Mouse (Mus musculus) hindlimb bud, embryonic 11.5 days (tissue): ENCODE data around the gene Gm27029.
"Not testable (repeated sequence)": the region's sequence is repeated elsewhere in the genome, so short reads cannot be mapped to it uniquely, and the experiment has no call there.

Experiments
- DNase-seq: peaks from one replicate; pipeline ENCODE4 v3.0.0-alpha.2; 2012; ENCODE audit warnings: low read depth, low spot score; ENCODE audit errors: extremely low spot score

Gene Gm27029

DNA sequence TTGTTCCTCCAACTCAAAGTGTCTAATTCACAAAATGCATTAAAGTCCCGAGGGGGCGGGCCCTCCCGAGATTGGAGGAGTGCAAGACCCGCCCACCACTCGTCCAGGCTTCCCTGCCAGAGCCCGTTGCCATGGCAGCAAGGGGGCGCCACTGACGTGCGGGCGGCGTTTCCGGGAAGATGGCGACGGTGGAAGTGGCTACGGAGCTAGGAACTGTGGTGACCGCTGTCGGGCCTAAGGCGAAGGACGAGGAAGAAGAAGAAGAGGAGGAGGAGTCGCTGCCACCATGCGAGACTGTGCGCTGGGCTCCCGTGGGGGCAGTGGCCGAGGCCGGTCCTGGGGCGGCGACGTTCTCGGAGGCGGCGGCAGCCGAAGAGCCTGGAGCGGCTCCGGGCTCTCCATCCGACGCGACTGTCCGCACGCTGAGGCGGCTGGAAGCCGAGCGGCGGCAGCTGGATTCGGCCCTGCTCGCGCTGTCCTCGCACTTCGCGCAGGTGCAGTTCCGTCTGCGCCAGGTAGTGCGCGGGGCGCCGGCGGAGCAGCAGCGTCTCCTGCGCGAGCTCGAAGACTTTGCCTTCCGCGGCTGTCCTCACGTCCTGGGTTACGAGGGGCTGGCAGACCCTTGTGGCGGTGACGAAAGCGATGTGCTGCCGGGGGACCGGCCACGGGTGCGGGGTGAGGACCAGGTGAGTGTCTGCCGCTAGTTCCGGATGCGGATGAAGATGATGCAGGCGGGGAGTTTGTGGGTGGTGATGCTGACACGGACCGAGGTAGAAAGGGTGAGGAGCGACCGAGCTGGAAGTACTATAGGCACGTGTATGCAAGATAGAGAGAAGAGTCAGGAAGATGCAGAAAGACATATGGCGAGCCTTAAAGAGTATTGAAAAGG, 573 bp upstream of the Gm27029 start, which contains the start of the genes Rundc1 and Ptges3l:
Rundc1 (plus strand) TSS at position 161 of the 889 bp plus-strand sequence.
Ptges3l (minus strand) TSS at position 409 of the 889 bp plus-strand sequence.
- DNase-seq, result peak; percentile 86

DNA sequence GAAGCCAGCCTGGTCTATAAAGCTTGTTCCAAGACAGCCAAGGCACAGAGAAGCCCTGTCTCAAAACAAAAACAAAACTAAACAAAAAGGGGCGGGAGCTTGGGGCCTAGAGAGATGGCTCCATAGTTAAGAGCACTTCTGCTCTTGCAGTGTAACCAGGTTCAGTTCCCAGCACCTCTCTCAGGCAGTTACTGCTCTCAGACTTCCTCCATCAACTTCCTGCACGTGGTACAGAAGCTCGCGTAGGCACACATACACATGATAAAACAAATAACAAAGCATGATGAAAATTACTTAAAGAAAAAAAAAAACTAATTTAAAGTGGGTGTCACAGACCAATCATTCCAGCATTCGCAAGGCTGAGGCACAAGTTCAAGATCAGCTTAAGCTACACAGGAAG, 4.4 kb downstream of the Gm27029 start:
- DNase-seq, result no peak

DNA sequence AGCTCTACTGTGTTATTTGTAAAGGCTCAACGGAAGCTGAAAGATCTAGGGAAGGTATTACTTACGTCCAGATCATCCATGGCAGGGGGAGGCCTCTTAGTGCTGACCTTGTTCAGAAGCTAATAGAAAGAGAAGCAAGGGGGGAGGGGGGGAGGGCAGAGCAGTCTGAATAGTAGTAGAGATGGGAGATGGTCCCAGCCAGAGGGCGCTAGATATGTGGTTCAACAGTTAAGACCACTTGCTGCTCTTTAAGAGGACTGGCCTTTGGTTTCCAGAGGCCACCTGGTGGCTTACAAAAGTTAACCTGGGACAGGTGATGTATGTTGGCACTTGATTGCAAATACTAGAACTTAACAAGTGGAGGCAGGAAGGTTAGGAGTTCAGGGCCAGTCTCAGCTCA, 5.0 kb downstream of the Gm27029 start:
- DNase-seq, result no peak

DNA sequence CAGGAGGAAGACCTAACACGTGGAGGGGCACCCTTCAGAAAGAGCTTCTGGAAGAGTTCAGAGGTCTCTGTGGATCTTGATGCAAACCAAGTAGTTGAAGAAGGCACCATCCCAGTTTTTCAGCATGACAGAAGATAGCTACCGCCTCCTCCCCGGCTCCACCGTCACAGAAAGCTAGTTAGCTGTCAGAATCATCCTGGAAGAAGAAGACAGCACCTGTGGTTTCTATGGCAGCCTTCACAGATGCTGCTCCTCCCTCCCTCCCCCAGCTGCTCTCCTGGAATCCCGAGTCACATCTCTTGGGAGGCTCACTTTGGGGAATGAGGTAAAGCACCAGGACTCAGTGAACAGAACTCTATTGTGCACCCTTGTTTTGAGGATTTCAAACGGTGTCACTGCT, 5.6 kb downstream of the Gm27029 start:
- no peak for DNase-seq

DNA sequence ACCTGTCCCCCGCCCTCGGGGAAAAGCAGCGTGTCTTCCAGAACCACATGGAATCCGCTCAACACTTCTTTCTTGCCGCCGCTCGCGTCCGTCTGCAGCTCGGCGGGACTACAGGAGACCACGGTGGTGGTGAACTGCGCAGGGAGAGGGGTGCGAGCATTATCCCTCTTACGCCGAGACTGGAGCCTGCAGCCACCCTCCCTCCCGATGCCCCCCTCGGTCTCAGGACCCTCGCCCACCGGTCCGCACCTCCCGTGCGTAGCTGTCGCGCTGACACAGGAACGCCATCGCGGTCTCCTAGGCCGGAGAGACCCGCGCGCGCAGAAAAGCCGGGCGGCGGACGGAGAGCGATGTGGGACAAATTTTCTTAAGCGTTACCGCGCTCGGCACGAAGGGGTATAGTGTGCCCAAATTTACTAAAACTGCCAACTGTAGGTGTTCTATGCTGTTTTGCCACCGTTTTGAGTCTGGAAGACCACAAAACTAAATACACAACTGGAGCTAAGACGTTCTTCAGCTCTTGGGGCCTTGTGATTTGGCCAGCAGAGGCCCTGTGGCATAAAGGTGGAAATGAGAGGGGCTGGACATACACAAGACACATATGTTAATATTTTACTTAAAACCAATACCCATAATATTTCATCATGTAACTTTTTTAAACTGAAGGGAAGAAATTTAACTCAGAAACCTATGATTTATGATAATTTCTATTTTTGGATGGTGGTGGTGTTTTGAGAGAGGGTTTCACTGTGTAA, 7.3 kb downstream of the Gm27029 start, which contains the start of gene Aarsd1:
Aarsd1 (minus strand) TSS at position 515 of the 755 bp plus-strand sequence.
- peak; percentile 57 for DNase-seq

DNA sequence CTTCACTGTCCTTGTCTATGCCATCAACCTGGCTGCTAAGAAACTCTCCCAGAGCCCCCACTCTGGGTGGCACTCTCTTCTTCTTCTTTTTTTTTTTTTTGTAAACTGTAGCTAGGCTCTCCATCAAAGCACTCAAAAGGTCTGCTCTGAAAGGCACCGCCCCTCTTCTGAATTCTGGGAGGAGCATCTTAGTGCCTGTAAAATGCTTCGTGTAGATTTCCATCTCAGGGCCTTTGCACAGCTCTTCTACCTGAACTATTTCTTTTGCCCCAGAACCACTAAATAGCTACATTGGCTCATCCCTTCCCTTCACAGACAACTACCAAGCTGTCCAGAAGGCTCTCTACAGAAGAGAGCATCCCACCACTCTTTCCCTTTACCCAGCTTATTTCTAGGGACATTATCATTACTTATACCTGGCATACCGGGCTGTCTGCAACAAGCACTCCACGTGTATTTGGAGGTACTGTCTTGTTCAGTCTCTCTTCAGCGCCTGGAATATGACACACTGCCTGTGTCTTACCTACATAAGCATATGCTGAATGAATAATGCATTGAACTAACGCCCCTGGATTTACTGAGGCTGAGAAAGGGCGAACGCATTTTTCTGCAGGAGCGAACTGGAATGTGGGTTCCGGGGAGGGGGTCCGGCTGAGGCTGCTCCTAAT, 8.0 kb downstream of the Gm27029 start:
- no peak for DNase-seq

DNA sequence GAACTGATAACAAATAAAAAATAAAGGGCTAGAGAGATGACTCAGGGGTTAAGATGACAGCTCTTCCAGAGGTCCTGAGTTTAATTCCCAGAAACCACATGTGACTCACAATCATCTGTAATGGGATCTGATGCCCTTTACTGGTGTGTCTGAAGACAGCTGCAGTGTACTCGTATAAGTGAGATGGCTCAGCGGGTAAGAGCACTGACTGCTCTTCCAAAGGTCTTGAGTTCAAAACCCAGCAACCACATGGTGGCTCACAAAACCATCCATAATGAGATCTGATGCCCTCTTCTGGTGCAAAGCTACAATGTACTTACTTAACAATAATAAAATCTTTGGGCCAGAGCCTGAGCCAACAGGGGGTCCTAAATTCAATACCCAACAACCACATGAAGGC, 9.3 kb downstream of the Gm27029 start:
- DNase-seq, result no peak

DNA sequence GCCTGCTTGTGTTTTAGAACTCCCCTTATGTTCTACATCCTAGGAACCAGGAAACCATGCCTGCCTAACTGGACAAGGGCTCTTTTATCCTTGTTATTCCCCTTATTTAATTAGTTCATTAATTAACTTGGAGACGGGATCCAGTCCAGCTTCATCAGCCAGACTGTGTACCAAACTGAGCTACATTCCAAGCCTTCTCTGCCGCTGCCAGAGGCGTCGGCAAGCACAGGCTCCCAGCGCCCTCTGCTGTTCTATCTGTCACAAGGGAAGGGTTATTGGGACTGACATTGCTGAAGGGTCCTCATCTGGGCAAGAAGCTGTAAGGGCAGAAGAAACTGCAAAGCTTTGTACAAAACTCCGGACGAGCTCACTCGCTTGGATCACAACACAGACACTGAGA, 29.5 kb downstream of the Gm27029 start:
- no peak for DNase-seq

DNA sequence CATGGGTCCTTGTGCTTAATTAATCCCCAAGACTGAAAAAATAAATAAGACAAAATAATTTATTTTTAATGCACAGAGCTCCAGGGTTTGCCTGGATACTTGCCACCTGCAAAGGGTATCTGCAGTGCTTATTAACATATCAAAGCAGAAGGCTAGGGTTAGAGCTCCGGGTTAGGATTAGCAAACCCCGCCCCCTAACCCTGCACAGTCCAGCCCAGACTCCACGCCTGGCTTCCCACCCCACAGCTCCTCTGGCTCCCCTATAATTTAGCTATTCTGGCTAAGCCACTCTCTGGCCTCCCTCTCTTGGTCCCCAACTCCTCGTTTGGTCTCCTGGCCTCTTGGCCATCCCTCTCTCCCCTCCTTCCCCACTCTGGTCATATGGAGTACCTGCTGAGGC, 42.8 kb downstream of the Gm27029 start:
- DNase-seq, result no peak

DNA sequence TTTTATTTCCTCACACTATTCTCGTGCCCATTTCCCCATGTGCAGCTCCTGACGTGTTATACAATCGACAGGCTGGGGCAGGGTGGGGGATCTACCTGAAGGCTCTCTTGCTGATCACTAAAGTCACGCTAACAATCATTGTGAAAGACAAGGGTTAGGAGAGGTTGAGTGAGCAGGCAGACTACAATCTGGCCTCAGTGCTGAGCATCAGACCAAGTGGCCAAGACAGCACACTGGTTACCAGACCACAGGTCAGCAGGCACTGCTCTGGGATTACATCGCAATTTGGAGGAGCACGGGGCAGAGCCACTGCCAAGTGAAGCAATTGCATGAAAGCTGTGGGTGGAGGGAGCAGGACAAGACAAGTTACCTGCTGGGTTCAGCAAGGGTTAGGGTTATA, 45.7 kb downstream of the Gm27029 start:
- no peak for DNase-seq

DNA sequence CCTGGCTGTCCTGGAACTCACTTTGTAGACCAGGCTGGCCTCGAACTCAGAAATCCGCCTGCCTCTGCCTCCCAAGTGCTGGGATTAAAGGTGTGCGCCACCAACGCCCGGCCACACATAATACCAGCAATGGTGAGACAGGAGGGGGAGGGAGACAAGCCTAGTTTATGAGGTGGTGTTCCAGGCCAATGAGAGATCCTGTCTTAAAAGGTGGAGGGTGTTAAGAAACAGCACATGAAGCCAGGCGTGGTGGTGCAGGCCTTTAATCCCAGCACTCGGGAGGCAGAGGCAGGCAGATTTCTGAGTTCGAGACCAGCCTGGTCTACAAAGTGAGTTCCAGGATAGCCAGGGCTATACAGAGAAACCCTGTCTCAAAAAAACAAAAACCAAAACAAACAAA, 46.4 kb downstream of the Gm27029 start:
- DNase-seq, result not testable (repeated sequence)

DNA sequence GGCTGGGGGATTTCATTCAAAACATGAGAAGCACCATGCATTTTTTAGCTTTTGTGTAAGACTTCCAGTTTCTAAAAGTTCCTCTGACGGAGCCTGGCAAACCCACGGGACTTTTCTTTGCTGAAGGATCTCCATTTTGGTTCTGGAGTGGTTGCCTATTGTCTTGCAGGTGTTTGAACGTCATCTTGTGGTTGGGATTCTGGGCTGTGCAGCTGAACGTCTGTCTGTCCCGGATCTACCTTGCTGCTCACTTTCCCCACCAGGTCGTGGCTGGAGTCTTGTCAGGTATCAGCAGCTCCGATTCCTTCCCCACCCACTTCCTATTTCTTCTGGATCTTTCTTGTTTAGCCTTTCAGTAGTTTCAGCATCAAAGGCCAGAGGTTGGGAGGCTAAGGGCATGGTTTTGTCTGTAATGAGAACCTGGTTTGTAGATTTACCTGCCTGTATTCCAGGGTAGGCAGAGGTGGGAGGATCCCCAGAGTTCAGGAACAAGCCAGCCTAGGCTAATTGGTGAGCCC, 50.1 kb downstream of the Gm27029 start:
- no peak for DNase-seq

DNA sequence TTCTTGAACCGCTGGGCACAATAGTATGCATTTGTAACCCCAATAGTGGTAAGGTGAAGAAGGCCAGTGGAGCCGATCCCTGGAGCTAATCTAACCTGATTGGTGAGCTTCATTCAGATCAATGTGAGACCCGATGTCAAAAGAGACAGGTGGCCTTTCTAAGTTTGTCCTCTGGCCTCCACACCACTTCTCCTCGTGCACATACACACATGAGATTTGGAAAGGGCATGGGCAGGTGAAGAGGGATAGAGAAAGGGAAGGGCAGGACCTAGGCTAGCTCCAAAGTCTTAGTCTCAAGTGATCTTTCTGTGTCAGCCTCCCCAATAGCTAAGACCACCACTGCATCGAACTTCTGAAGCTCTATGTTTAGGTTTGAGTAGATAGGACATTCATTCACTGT, 54.5 kb downstream of the Gm27029 start:
- no peak for DNase-seq

DNA sequence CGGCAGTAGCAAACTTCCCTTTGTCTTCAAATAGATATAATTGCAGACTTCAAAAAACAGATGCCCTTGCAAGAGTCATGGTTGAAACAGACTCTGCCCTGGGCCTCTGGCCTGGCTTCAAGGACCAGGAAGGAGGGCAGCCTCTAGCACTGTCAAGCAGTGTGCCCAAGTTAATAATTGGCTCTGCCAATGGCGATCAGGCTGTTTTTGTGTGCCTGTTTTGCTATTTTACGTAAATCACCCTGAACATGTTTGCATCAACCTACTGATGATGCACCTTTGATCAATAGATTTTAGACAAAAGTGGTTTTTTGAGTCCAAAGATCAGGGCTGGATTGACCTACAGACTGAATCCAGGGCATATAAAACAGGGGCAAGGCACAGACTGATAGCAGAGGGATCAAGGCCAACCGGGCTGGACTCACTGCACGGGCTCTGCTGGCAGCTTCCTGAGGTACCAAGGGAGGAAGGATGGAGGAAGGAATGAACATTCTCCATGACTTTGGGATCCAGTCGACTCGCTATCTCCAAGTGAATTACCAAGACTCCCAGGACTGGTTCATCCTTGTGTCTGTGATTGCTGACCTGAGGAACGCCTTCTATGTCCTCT, 57.2 kb downstream of the Gm27029 start, which contains the start of gene G6pc:
G6pc (plus strand) TSS at position 236 of the 610 bp plus-strand sequence.
- DNase-seq, result no peak

DNA sequence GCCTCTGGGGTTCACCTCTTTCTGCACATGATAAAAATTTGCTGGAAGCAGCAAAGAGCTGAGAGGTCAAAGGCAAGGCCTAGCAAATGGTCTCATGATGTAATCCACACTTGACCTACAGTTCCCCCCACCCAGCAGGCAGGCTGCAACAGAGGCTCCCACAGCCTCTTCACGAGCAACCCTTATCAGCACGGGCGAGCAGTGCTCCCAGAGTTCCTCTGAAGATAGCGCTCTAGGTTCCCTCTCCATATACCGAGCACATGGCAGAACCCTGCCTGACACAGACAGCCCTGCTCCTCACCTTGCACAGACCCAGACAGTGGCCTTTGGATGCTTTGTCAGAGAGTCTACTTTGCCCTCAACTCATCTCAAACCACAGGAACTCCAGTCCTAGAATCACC, 60.1 kb downstream of the Gm27029 start:
- DNase-seq, result no peak

DNA sequence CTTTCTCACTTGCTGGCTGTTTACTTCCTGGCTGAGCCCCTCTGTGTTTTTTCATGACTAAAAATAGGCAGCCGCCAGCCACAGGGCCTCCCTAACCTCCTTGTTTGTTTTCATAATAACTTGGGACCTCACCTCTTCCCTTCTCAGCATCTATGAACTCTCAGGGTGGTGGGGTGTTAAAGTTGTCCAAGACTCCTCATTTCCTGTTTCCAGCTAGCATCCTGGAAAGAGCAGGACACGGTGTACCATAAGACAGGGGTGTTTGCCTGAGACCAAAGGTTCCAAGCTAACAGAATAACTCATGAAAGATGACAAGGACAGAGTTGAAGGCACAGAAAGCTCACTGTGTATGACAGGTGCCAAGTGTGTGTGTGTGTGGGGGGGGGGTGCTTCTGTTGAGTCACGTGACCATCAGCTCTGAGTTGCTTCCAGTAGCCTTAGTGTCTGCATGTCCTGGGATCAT, 63.9 kb downstream of the Gm27029 start:
- DNase-seq, result no peak

DNA sequence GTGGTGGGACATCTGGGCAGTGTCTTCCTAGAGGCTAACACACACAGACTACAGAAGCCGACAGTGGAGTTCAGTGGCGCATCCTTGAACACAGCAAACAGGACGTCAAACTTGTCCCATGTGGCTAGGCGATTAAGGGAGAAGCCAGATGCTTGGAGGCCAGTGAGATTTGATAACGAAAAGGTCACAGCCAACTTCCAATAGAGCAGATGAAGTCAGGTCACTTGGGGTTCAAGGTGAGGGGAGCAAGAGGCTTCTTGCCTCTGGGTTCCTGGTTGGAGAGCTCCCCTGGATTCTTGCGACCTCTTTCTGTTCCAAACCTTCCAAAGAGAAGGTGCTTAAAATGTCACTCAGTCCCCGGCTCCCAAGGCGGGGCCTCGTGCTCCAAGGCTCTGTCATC, 64.8 kb downstream of the Gm27029 start:
- DNase-seq, result no peak

DNA sequence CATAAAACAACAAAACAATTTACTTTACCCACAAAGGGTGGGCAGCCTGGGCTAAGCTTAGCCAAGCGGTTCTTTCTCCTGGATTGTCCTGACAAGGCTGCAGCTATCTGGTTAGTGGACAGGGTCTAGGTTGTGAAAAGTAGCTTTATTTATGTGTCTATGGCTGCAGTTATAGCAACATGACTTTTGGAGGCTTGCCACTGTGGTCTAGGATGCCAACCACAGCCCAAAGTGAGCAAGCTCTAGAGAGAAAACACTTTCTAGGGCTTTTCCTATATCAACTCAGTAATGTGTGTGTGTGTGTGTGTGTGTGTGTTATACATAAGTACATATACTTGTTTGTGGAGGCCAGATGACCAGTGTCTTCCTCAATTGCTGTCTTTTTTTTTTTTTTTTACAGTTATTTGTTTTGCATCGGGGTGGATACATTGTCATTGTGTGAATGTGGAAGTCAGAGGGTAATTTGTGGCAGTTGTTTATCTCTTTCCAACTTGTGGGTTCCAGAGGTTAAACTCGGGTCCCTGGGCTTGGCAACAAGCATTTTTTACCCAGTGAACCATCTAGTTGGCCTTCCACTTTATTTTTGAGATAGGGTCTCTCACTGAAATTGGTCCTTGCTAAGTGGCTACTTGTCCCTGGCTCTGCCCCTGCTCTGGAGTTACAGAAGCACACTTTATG, 67.0 kb downstream of the Gm27029 start:
- no peak for DNase-seq
